Mouse (Mus musculus) kidney, postnatal 0 days (tissue): Measurements from ENCODE around the gene Crnkl1. TPM values are rescaled to one million over a fixed set of nuclear protein-coding genes. Genes with fewer than 3 reads are reported as not detected.
A peak's percentile ranks its signal among the peaks of the same experiment; 100 is the strongest.

Source experiments
- ATAC-seq: fragments of 200-750 bp; cut with Nextera tagmentation; replicated peaks from 2 replicates; pipeline ENCODE4 v1.8.0; 2017; ENCODE audit warnings: low read depth, moderate number of reproducible peaks, moderate TSS enrichment, moderate library complexity; ENCODE audit not compliant: low FRiP score
- DNase-seq: peaks from one replicate; pipeline ENCODE4 v3.0.0-alpha.2; 2016; ENCODE audit warnings: low spot score
- H3K27ac ChIP-seq: fragments of 300-500 bp; sonication (generic); 2 replicates; pipeline ENCODE4 v1.5.1; 2014; ENCODE audit warnings: mild to moderate bottlenecking
- H3K27me3 ChIP-seq: fragments of 300-500 bp; sonication (generic); 2 replicates; pipeline ENCODE4 v1.6.1; 2014; ENCODE audit warnings: low read length, mixed read lengths; ENCODE audit not compliant: insufficient read depth
- H3K36me3 ChIP-seq: fragments of 300-500 bp; sonication (generic); 2 replicates; pipeline ENCODE4 v1.6.1; 2014; ENCODE audit warnings: low read length, mixed read lengths; ENCODE audit not compliant: insufficient read depth
- H3K4me1 ChIP-seq: fragments of 300-500 bp; sonication (generic); replicated peaks from 2 replicates; pipeline ENCODE4 v1.6.1; 2014; ENCODE audit warnings: antibody characterized with exemption, low read length, mixed read lengths; ENCODE audit not compliant: insufficient read depth
- H3K4me2 ChIP-seq: fragments of 300-500 bp; sonication (generic); 2 replicates; pipeline ENCODE4 v1.6.1; 2014; ENCODE audit warnings: mild to moderate bottlenecking, low read length, moderate library complexity, mixed read lengths
- H3K4me3 ChIP-seq: fragments of 300-500 bp; sonication (generic); replicated peaks from 2 replicates; pipeline ENCODE4 v1.5.1; 2014; ENCODE audit warnings: low read depth, low read length
- H3K9ac ChIP-seq: fragments of 300-500 bp; sonication (generic); 2 replicates; pipeline ENCODE4 v1.6.1; 2014; ENCODE audit warnings: low read depth, low read length
- H3K9me3 ChIP-seq: fragments of 300-500 bp; sonication (generic); replicated peaks from 2 replicates; pipeline ENCODE4 v1.6.1; 2016; ENCODE audit warnings: low read length, inconsistent platforms, mixed read lengths
- CTCF ChIP-seq: IDR thresholded peaks from 2 replicates; pipeline ENCODE4 v1.5.1; 2016; ENCODE audit warnings: antibody characterized with exemption, low read depth, mild to moderate bottlenecking, moderate library complexity
- WGBS: fragments of 180-500 bp; shearing (Covaris S2); extraction: QIAGEN DNeasy Blood & Tissue Kit; methylation state at CpG from one replicate; pipeline ENCODE4 v1.1.7; 2014; 5-methylcytosine and 5-hydroxymethylcytosine counted together
- polyA plus RNA-seq: library from polyadenylated mRNA; unstranded; fragments of >200 nt; fragmentation: Nextera tagmentation; extraction: Ambion mirVana; gene quantifications from 2 replicates; pipeline ENCODE4 v1.2.1, GENCODE M21; 2015

The Crnkl1 gene
- polyA plus RNA-seq: 23.6 and 24.4 TPM in 2 replicates

DNA sequence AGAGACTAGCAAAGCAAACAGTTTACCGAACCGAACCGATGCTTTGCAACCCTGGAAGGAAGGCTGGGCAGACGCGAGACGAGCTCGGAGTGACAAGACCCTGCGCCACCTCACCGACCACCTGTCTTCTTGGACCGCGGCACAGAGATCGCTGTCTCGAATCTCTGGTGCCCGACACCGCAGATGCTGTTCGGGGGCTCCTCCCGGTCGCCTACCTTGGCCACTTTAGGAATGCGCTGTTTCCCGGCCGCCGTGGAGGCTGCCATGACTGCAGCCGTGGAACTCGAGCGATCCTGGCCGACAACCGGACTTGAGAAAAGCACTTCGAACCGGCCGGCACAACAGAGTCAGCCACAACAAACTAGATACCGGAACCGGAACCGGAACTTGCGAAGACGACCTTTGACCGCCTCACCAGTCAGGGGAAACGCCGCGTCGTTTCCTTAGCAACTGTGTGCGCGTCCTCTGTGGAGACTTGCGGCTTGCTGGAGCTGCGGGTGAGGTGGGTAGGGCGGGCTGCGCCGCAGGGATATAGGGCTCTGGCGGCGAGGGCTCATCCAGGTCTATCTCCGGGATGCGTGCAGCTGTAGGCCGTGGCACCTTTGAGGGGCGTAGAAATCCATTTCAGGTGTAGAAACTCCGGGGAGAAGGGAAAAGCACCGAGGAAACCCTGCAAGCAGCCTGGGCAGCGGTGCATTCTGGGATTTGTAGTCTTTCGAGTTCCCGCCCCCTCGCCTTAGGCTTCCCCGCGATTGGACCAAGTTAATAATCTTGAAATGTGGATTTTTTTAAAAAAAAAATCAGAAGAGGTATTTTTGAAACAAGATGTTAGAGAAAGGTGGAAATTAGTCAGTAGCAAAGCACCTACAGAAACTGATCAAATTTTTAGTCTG is at the start of gene Crnkl1, which contains the start of gene Cfap61:
Gene Crnkl1 (minus strand): TSS at position 676 of the 893 bp plus-strand sequence.
Gene Cfap61 (plus strand): TSS at position 446 of the 893 bp plus-strand sequence.
- Histone ChIP-seq H3K4me3 (peak within 1 kb of the TSS; percentile 82), H3K27me3 (no peaks in the 10 kb centered on the region), H3K4me2 (peak within 1 kb of the TSS; percentile 87), H3K27ac (0 out of 2 replicates have a peak within 1 kb of the TSS, but pooled peaks have one; percentile 27), H3K36me3 (no peaks in the 10 kb centered on the region; the same call in 1 of the 2 replicates), H3K9ac (peak within 1 kb of the TSS; percentile 74), H3K4me1 (no peaks in the 10 kb centered on the region), H3K9me3 (no peaks in the 10 kb centered on the region)
- peak; percentile 96 for DNase-seq
- WGBS: under 1% methylated on average over 61 of the region's 61 CpGs
- ATAC-seq: peak; percentile 99
- no peak for TF ChIP-seq CTCF

DNA sequence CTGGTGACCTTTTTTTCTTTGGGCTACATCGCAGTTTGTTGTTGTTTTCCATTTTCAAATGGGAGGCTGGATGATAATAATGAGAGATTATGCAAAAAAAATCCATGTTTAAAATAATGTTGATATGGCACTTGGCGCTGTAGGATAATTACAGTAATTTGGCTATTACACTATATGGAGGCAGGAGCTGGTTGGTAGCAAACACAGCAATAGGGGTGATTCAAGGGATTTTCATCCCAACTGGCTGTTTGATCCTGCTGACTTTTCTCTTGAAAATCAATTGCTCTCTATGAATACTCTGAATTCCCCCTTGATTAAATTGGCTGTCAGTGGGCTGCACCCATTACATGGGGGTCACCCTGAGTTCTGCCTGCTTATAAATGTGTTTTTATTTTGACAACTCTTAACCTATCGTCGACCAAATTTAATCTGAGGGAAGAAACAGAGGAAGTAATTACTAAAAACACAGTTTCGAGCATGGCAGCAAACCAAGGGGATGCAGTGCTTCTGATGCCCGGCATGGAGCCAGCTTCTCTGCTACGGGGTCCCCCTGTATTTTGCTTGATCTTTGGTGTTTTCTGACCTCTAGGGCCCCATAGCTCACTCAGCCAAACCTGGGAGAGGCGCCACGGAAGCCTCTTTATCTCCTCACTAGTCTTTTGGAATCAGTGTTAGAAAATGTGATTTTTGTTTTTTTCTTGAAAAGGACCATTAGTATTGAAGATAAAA is 47.7 kb upstream of the Crnkl1 start:
- no peaks in the 10 kb centered on the region for H3K27me3 ChIP-seq
- no peak overlapping the region for H3K9ac ChIP-seq
- no peaks in the 10 kb centered on the region for H3K9me3 ChIP-seq
- H3K36me3 ChIP-seq: no peaks in the 10 kb centered on the region
- ATAC-seq: no peak
- H3K4me3 ChIP-seq: no peak overlapping the region
- no peak for TF ChIP-seq CTCF
- H3K4me2 ChIP-seq: no peak overlapping the region
- WGBS: 66% methylated on average over 9 of the region's 9 CpGs
- H3K27ac ChIP-seq: no peak overlapping the region
- DNase-seq: no peak
- no peaks in the 10 kb centered on the region for H3K4me1 ChIP-seq

DNA sequence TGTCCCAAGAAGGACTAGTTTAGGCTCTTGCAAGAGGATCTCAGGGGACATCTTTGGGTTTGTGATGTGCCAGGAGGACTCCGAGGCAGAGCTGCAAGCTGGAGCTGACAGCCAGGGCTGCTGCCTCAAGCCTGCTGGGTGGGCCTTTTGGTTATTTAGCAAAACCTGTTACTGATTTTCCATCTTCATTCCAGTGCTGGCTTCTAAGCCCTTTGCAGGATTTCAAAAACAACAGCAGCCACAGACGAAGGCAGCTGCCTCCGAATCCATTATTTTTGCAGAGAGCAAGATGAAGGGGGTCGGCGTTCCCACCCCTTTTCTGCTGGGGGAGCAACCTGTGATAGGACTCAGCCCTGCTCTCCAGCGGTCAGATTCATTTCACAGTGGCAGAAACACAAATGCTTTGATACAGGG is 46.9 kb upstream of the Crnkl1 start:
- no peak for DNase-seq
- Histone ChIP-seq H3K4me1 (no peaks in the 10 kb centered on the region), H3K4me2 (no peak overlapping the region), H3K27ac (no peak overlapping the region), H3K4me3 (no peak overlapping the region), H3K27me3 (no peaks in the 10 kb centered on the region), H3K36me3 (no peaks in the 10 kb centered on the region), H3K9ac (no peak overlapping the region), H3K9me3 (no peaks in the 10 kb centered on the region)
- WGBS: 45% methylated on average over 6 of the region's 6 CpGs
- no peak for TF ChIP-seq CTCF
- no peak for ATAC-seq

DNA sequence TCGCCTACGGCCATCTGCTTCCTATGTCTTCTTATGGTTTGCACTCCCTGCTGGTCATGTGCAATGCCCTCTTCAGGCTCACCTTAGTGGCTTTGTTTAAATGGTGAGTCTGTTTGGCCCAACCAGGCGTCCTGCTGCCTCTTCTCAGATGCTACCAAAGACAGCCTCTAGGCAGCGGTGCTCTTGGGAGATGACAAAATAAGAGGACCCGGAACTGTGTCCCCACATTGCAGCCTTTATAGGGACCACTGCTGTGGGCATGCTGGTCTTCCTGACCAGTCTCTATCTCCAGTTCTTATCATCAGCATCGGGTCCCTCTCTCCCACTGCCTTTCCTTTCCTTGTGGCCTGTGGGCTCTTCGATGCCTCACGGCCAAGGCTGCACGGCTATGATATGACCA is 46.1 kb upstream of the Crnkl1 start:
- Histone ChIP-seq H3K9me3 (no peaks in the 10 kb centered on the region), H3K36me3 (no peaks in the 10 kb centered on the region), H3K4me1 (no peaks in the 10 kb centered on the region), H3K4me2 (no peak overlapping the region), H3K27me3 (no peaks in the 10 kb centered on the region), H3K9ac (no peak overlapping the region), H3K27ac (no peak overlapping the region), H3K4me3 (no peak overlapping the region)
- no peak for ATAC-seq
- no peak for DNase-seq
- no peak for TF ChIP-seq CTCF
- WGBS: 88% methylated on average over 9 of the region's 9 CpGs

DNA sequence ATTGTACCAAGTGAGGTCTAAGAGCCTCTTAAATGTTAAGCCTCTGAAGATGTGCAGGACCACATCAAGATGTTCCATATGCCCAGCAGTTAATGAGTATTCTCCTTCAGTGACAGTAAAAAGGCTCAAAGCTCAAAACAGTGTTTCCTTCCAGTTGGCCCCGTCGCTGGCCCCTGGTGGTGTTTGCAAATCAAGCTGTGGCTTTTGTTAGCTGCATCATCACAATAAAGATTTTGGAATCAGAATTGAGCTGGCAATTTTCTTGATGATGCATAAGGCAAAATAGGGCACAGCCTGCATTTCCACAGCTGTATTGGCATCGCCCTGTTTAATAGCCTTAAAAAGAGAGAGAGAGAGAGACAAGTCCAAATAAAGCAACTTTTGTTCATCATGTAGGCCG is 44.8 kb upstream of the Crnkl1 start:
- WGBS: 72% methylated on average over 4 of the region's 4 CpGs
- no peak overlapping the region for H3K4me3 ChIP-seq
- H3K36me3 ChIP-seq: no peaks in the 10 kb centered on the region
- H3K4me2 ChIP-seq: no peak overlapping the region
- H3K27me3 ChIP-seq: no peaks in the 10 kb centered on the region
- no peaks in the 10 kb centered on the region for H3K4me1 ChIP-seq
- ATAC-seq: no peak
- H3K9me3 ChIP-seq: no peaks in the 10 kb centered on the region
- no peak for TF ChIP-seq CTCF
- no peak overlapping the region for H3K9ac ChIP-seq
- no peak for DNase-seq
- no peak overlapping the region for H3K27ac ChIP-seq

DNA sequence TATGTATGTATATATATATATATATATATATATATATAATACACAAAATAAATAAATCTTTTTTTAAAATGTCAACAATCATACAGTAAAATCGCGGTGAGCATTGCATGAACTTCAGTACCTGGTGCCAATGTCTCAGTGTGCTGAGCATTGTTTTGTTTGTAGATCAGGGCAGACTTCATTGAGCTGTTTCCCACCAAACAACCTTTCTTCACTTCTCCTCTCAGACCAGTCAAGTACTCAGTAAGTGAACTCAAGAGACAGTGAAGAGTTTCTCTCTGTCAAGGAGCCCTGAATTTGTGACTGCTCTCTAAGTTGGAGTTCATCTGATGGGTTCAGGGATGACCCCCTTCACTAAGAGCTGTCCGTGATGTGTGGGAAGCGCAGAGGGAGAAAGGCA is 37.8 kb upstream of the Crnkl1 start:
- TF ChIP-seq CTCF: no peak
- Histone ChIP-seq H3K4me3 (no peak overlapping the region), H3K4me1 (no peaks in the 10 kb centered on the region), H3K9me3 (no peaks in the 10 kb centered on the region), H3K4me2 (no peak overlapping the region), H3K36me3 (no peaks in the 10 kb centered on the region), H3K27ac (no peak overlapping the region), H3K9ac (no peak overlapping the region), H3K27me3 (no peaks in the 10 kb centered on the region)
- no peak for ATAC-seq
- no peak for DNase-seq
- WGBS: 78% methylated on average over 4 of the region's 4 CpGs
